Mouse (Mus musculus) heart, embryonic 16.5 days (tissue): ENCODE results near the gene Zan. TPM values are rescaled to one million over a fixed set of nuclear protein-coding genes. Genes with fewer than 3 reads are reported as not detected.
A peak's percentile ranks its signal among the peaks of the same experiment; 100 is the strongest.

Source experiments
- ATAC-seq: fragments of 200-750 bp; cut with Nextera tagmentation; replicated peaks from 2 replicates; pipeline ENCODE4 v1.8.0; 2017; ENCODE audit warnings: moderate number of reproducible peaks; ENCODE audit not compliant: insufficient read depth, low FRiP score; ENCODE audit errors: extremely low read depth
- H3K27ac ChIP-seq: fragments of 300-500 bp; sonication (generic); 2 replicates; pipeline ENCODE4 v1.5.1; 2014; ENCODE audit warnings: mild to moderate bottlenecking, low read length, control low read depth, moderate library complexity
- H3K27me3 ChIP-seq: fragments of 300-500 bp; sonication (generic); 2 replicates; pipeline ENCODE4 v1.6.1; 2014; ENCODE audit warnings: low read length, mixed read lengths; ENCODE audit not compliant: control insufficient read depth, insufficient read depth
- H3K36me3 ChIP-seq: fragments of 300-500 bp; sonication (generic); 2 replicates; pipeline ENCODE4 v1.6.1; 2014; ENCODE audit not compliant: control insufficient read depth, insufficient read depth
- H3K4me1 ChIP-seq: fragments of 300-500 bp; sonication (generic); 2 replicates; pipeline ENCODE4 v1.6.1; 2014; ENCODE audit warnings: low read length, mixed read lengths; ENCODE audit not compliant: control insufficient read depth, insufficient read depth
- H3K4me2 ChIP-seq: fragments of 300-500 bp; sonication (generic); 2 replicates; pipeline ENCODE4 v1.6.1; 2014; ENCODE audit warnings: low read depth, mild to moderate bottlenecking, control low read depth, low read length
- H3K4me3 ChIP-seq: fragments of 300-500 bp; sonication (generic); 2 replicates; pipeline ENCODE4 v1.5.1; 2014; ENCODE audit warnings: mild to moderate bottlenecking, control low read depth, low read length
- H3K9ac ChIP-seq: fragments of 300-500 bp; sonication (generic); 2 replicates; pipeline ENCODE4 v1.6.1; 2014; ENCODE audit warnings: low read length, control low read depth
- H3K9me3 ChIP-seq: fragments of 300-500 bp; sonication (generic); replicated peaks from 2 replicates; pipeline ENCODE4 v1.6.1; 2016; ENCODE audit warnings: low read length; ENCODE audit not compliant: control insufficient read depth
- WGBS: fragments of 180-500 bp; shearing (Covaris S2); extraction: QIAGEN DNeasy Blood & Tissue Kit; methylation state at CpG from one replicate; pipeline ENCODE4 v1.1.7; 2014; 5-methylcytosine and 5-hydroxymethylcytosine counted together
- polyA plus RNA-seq: library from polyadenylated mRNA; unstranded; fragments of >200 nt; fragmentation: Nextera tagmentation; extraction: Ambion mirVana; gene quantifications from 2 replicates; pipeline ENCODE4 v1.2.1, GENCODE M21; 2015

Gene Zan
- polyA plus RNA-seq, 1 experiment from 2014 or later: 0.09 TPM

DNA sequence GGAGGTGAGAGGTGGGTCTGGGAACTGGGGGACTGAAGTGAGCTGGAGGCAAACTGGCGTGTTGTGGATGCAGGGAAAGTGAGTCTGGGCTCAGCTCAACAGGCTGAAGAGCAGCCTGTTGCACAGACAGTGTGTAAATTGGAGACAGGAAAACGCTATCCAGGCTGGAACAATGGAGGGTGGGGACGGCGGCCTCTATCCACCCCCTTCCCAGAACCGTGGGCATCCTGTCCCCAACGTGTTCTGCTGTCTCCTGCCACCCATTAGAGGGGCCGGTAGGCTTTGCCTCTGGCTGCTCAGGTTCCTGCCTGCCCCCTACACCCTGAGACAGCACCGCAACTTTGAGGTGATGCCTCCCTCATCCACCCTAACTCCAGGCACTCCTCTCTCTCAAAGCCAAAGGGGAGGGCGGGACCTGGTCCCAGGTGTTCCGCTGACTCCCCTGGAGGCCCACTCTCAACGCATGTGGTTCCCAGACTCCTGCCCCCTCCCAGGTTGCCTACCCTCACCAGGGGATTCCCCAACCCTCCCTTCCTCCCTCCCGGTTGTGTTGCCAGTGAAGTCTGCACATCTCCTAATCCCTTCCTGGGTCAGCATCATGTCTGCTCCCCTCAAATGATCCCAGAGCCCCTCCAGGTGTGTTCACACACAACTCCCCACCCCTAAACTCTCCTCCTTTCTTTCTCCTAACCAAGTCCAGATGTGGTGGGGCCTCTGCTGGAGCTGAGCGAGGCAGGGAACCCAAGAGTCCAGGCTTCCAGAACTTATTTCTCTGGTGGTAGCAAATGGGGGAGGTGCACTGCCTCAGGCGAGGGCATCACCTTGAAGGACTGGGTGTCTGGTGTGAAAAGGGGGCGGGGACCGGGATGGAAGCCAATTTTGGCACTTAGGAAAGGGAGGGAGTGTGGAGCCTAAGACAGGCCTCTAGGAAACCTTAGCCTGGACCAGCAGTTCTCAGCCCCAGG, 124.6 kb downstream of the Zan start:
- Histone ChIP-seq H3K36me3 (peaks cover 24% of the 10 kb centered on the region), H3K4me1 (peaks cover 30% of the 10 kb centered on the region), H3K4me3 (peak overlapping the region; percentile 90), H3K4me2 (peak overlapping the region; percentile 94), H3K27ac (peak overlapping the region; percentile 98), H3K27me3 (no peaks in the 10 kb centered on the region), H3K9ac (peak overlapping the region; percentile 98), H3K9me3 (no peaks in the 10 kb centered on the region)
- WGBS: 17% methylated on average over 16 of the region's 16 CpGs
- no peak for ATAC-seq

- Histone ChIP-seq H3K4me3 (peak overlapping the region; percentile 90), H3K36me3 (peaks cover 20% of the 10 kb centered on the region), H3K27ac (peak overlapping the region; percentile 98), H3K4me2 (peak overlapping the region; percentile 94), H3K27me3 (no peaks in the 10 kb centered on the region), H3K9me3 (no peaks in the 10 kb centered on the region), H3K9ac (peak overlapping the region; percentile 98), H3K4me1 (peaks cover 37% of the 10 kb centered on the region)
- ATAC-seq: no peak
- 27% methylated on average over 4 of the region's 4 CpGs for WGBS
Measured at GRCm38 (mm10) chr5:137351394-137351793, 125.5 kb downstream of the Zan start.

DNA sequence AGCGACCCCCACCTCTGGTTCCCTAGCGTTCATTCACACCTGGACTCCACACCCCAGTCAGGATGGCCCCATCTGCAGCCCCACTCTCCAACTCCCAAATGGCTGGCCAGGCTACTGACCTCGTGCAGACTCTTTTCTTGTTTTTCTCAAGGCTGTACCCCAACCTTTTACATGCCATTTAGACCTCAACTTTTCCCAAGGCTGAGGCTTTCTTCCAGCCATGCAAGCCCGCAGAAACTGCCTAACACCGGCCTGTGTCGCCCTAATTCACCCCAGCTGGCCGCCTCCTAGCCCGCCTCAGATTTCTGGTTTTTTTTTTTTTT, 125.8 kb downstream of the Zan start:
- no peaks in the 10 kb centered on the region for H3K9me3 ChIP-seq
- H3K4me3 ChIP-seq: peak overlapping the region; percentile 90
- 5% methylated on average over 8 of the region's 8 CpGs for WGBS
- H3K4me2 ChIP-seq: peak overlapping the region; percentile 94
- peak overlapping the region; percentile 98 for H3K27ac ChIP-seq
- ATAC-seq: no peak
- H3K9ac ChIP-seq: peak overlapping the region; percentile 98
- no peaks in the 10 kb centered on the region for H3K27me3 ChIP-seq
- H3K36me3 ChIP-seq: peaks cover 17% of the 10 kb centered on the region
- peaks cover 39% of the 10 kb centered on the region for H3K4me1 ChIP-seq

DNA sequence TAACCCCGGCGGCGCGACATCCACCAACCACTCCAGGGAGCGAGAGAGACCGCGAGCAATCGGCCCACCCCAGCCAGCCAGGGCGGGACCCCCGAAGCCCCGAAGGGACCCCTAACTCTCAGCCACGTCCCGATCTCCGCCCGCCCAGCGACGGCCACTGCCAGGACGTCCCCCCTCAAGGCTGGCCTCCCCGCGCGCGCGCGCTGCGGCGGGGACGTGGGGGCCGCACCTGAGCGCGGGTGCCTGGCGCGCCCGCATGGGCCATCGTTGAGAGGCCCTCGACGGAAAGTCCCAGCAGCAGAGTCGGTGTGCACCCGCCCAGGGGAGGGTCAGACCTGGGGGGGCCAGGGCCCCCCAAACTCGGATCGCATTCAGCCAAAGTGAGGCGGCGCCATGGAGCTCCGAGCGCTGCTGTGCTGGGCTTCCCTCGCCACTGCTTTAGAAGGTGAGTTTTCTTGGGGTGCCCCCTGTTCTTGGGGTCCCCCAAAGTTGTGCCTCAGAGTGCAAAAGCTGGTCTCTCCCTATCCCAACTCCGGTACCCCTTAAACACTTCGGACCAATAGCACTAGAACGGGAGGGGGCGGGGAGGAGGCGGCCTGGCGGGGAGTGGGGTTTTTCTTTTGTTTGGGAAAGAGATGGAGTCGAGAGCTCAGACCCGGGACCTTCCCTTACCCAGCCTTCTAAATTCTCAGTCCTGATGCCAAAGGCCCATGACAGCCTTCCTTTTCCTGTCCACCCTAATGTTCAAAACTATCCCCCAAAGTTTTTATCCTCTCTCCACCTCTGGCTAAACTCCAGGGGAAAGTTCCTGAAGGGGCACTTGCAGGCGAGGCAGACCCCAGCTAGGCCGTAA, 126.4 kb downstream of the Zan start:
- Histone ChIP-seq H3K27me3 (no peaks in the 10 kb centered on the region), H3K9ac (peak overlapping the region; percentile 98), H3K4me2 (peak overlapping the region; percentile 94), H3K27ac (peak overlapping the region; percentile 98), H3K9me3 (no peaks in the 10 kb centered on the region), H3K36me3 (peaks cover 14% of the 10 kb centered on the region), H3K4me3 (peak overlapping the region; percentile 90), H3K4me1 (peaks cover 43% of the 10 kb centered on the region)
- ATAC-seq: peak; percentile 35
- WGBS: under 1% methylated on average over 51 of the region's 55 CpGs

GRCm38 (mm10) chr5:137349384-137350204, 127.3 kb downstream of the Zan start, which contains the start of gene Ephb4:
Gene Ephb4, plus strand, starts transcription at chr5:137350109.
- no peaks in the 10 kb centered on the region for H3K9me3 ChIP-seq
- peaks cover 9% of the 10 kb centered on the region for H3K36me3 ChIP-seq
- under 1% methylated on average over 32 of the region's 32 CpGs for WGBS
- peak within 1 kb of the TSS; percentile 98 for H3K27ac ChIP-seq
- H3K9ac ChIP-seq: peak within 1 kb of the TSS; percentile 98
- H3K4me2 ChIP-seq: peak within 1 kb of the TSS; percentile 94
- peak within 1 kb of the TSS; percentile 90 for H3K4me3 ChIP-seq
- no peaks in the 10 kb centered on the region for H3K27me3 ChIP-seq
- ATAC-seq: peak; percentile 94
- H3K4me1 ChIP-seq: peaks cover 39% of the 10 kb centered on the region

DNA sequence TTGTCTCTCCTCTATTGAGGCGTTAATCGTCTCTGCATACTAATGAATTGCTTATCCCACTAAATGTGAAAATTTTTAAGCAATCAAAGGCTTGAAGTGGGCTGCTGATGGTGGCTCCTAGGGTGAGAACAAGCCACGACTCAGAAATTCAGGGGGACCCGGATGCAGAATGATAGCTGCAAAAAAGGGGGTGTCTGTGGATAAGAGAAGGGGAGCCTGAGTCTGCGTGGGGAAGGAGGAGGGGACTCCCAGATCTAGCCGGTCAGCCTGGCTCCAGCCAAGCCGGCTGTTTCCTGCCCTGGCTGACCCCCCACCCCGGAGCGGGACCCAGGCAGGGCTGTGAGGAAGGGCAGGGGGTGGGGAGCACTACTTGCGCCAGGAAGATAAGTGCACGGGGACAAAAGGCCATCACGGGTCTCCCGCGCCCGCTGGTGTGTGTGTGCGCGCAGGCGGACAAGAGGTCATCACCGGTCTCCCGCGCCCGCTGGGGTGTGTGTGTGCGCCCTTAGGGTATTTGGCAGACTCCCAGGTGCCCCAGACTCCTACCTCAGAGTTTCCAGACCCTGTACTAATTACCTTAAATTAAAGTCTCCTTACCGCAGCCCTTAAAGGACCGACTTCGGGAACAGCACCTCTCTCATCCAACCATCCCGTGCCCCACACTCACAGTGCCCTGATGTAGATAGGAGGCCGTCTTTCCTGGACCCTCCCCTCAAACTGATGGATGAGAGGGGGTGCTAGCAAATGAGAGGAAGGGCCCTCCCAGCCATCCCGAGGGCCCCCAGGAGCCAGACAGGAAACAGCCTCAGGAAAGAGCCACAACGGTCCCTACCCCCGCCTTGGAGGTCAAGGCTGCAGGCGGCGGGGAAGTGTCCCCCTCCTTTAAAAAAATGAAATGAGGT, 128.1 kb downstream of the Zan start:
- Histone ChIP-seq H3K9ac (peak overlapping the region; percentile 76), H3K4me3 (peak overlapping the region; percentile 90), H3K4me2 (peak overlapping the region; percentile 94), H3K4me1 (peaks cover 39% of the 10 kb centered on the region), H3K27ac (peak overlapping the region; percentile 98), H3K36me3 (0 out of 2 replicates have a peak, but pooled peaks cover 3% of the 10 kb centered on the region), H3K27me3 (no peaks in the 10 kb centered on the region), H3K9me3 (0 out of 2 replicates have a peak, but pooled peaks cover 3% of the 10 kb centered on the region)
- WGBS: under 1% methylated on average over 33 of the region's 33 CpGs
- ATAC-seq: peak; percentile 46

DNA sequence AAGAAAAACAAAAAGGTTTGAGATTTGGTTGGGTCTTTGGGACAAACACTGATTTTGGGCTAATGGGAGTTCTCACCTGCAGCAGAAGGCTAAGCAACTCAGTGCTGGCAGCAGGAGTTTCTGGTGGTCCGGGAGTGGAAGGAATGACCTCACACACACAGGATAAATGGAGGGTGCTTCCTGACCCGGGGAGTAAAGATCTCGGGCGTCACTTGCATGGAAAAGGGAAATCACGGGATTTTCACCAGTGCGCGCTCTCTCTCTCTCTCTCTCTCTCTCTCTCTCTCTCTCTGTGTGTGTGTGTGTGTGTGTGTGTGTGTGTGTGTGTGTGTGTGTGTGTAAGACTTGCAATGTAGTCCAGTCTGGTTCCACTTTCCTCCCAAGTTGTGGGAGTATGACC, 129.0 kb downstream of the Zan start:
- Histone ChIP-seq H3K27ac (peak overlapping the region; percentile 98), H3K27me3 (no peaks in the 10 kb centered on the region), H3K9me3 (0 out of 2 replicates have a peak, but pooled peaks cover 3% of the 10 kb centered on the region), H3K4me2 (peak overlapping the region; percentile 94; the same call in 1 of the 2 replicates), H3K4me1 (peaks cover 35% of the 10 kb centered on the region), H3K36me3 (no peaks in the 10 kb centered on the region), H3K9ac (no peak overlapping the region), H3K4me3 (no peak overlapping the region)
- 22% methylated on average over 7 of the region's 7 CpGs for WGBS
- no peak for ATAC-seq
